Mouse (Mus musculus): ENCODE measurements around the gene Cdh13.

- TF ChIP-seq CTCF (IDR thresholded peaks at IDR 0.05; ENCODE audit: control insufficient read depth, insufficient read depth, insufficient read length) (no peak), MAX (IDR thresholded peaks at IDR 0.05) (no peak), MYOG (IDR thresholded peaks at IDR 0.05; ENCODE audit: control insufficient read depth, extremely low read depth, insufficient read length) (no peak), USF1 (IDR thresholded peaks at IDR 0.05; ENCODE audit: low read depth) (no peak)
Measured at GRCm38 (mm10) chr8:118249923-118250322, 33.6 kb upstream of the Cdh13 start.
